Mouse (Mus musculus): ENCODE measurements around the gene Pdzd4. TPM values are rescaled to one million over a fixed set of nuclear protein-coding genes. Genes with fewer than 3 reads are reported as not detected.

Pdzd4 gene
- polyA plus RNA-seq, 1 experiment = not detected

GRCm38 (mm10) chrX:73758611-73759290, 66.0 kb downstream of the Pdzd4 start:
- peaks cover 10% of the 10 kb centered on the region for H3K4me1 ChIP-seq (ENCODE audit: control insufficient read depth, insufficient read depth, low read length)
- TF ChIP-seq POLR2A (IDR thresholded peaks at IDR 0.05; ENCODE audit: borderline replicate concordance, low read depth, low read length) = no peak
- no peak for TF ChIP-seq CTCF (IDR thresholded peaks at IDR 0.05; ENCODE audit: low read depth, low read length)
- H3K4me3 ChIP-seq (ENCODE audit: insufficient read depth, low read length) = no peak overlapping the region
- no peak overlapping the region for H3K27ac ChIP-seq (ENCODE audit: insufficient read depth, low read depth, low read length)

DNA sequence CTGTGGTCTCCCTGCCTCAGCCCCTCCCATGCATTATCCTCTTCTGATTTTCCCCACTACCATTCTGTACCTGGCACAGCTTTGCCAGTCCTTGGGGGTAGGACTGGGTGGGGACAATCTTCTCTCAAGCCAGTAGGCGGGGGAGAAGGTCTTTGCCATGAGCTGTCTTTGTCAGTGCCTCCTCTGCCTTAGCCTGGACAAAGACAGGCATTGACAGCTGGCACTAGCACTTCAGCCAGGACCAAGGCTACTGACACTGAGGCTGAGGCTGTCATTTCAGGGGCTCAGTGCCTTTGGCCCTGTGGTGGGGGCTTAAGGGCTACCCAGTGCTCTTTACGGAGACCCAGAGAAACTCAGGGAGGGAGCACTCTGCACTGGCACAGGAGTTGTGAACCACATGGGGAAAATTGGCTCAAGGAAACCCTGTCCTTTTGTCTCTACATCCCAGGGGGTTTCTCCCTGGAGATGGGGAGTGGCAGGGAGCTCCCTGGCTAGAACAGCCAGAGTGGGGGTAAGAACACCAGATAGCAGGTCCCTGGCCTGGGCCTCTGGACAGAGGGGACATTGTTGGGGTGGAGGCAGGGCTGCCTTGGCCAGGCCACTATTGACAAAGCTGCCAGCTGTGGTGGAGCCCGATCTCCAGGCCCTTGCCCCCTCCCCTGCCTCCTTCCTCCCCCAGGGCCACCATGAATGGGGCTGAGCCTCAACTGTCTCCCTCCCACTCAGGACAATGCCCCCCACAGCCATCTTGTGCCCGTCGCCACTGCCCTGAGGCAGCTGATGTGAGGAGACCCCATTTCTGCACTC, 68.2 kb downstream of the Pdzd4 start, which contains the start of gene Plxnb3:
Plxnb3 (plus strand) TSS at position 757 of the 807 bp plus-strand sequence.
- no peak within 1 kb of the TSS for H3K27ac ChIP-seq (ENCODE audit: insufficient read depth, low read depth, low read length)
- no peak for TF ChIP-seq CTCF (IDR thresholded peaks at IDR 0.05; ENCODE audit: low read depth, low read length)
- TF ChIP-seq POLR2A (IDR thresholded peaks at IDR 0.05; ENCODE audit: borderline replicate concordance, low read depth, low read length) = no peak
- H3K4me1 ChIP-seq (ENCODE audit: control insufficient read depth, insufficient read depth, low read length) = peaks cover 8% of the 10 kb centered on the region
- no peak within 1 kb of the TSS for H3K4me3 ChIP-seq (ENCODE audit: insufficient read depth, low read length)

DNA sequence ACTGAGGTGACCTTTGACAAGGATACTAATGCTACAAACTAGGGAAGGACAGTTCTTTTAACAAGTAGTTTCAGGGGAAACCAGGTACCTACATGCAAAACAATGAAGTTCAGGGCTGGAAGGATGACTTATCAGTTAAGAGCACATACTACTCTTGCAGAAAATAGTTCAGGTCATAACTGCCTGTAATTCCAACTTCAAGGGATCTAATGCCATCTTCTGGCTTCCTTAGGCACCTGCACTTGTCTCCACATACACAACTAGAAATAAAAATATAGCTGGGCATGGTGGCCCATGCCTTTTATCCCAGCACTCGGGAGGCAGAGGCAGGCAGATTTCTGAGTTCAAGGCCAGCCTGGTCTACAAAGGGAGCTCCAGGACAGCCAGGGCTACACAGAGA, 75.8 kb downstream of the Pdzd4 start:
- Histone ChIP-seq H3K4me3 (ENCODE audit: insufficient read depth, low read length) (no peak overlapping the region), H3K27ac (ENCODE audit: insufficient read depth, low read depth, low read length) (no peak overlapping the region), H3K4me1 (ENCODE audit: control insufficient read depth, insufficient read depth, low read length) (no peaks in the 10 kb centered on the region)
- TF ChIP-seq POLR2A (IDR thresholded peaks at IDR 0.05; ENCODE audit: borderline replicate concordance, low read depth, low read length) = no peak
- TF ChIP-seq CTCF (IDR thresholded peaks at IDR 0.05; ENCODE audit: low read depth, low read length) = no peak

GRCm38 (mm10) chrX:73744774-73745481, 79.8 kb downstream of the Pdzd4 start:
- H3K4me3 ChIP-seq (ENCODE audit: insufficient read depth, low read length) = no peak overlapping the region
- TF ChIP-seq POLR2A (IDR thresholded peaks at IDR 0.05; ENCODE audit: borderline replicate concordance, low read depth, low read length) (no peak), CTCF (IDR thresholded peaks at IDR 0.05; ENCODE audit: low read depth, low read length) (no peak)
- no peaks in the 10 kb centered on the region for H3K4me1 ChIP-seq (ENCODE audit: control insufficient read depth, insufficient read depth, low read length)
- H3K27ac ChIP-seq (ENCODE audit: insufficient read depth, low read depth, low read length) = no peak overlapping the region

Other genes with a start within 250 kb of the Pdzd4 start
- not detected in 2 replicates for gene Dusp9, start 185.6 kb downstream of the Pdzd4 start, polyA plus RNA-seq (2012; ENCODE audit: insufficient read depth, insufficient read length, missing spikeins)
- not detected in 2 replicates for gene Pnck, start 164.9 kb downstream of the Pdzd4 start, polyA plus RNA-seq (2012; ENCODE audit: insufficient read depth, insufficient read length, missing spikeins)
- 39.8 and 41.2 TPM in 2 replicates for gene Slc6a8, start 151.8 kb downstream of the Pdzd4 start, polyA plus RNA-seq (2012; ENCODE audit: insufficient read depth, insufficient read length, missing spikeins)
- 211 and 212 TPM in 2 replicates for gene Bcap31, start 108.8 kb downstream of the Pdzd4 start, polyA plus RNA-seq (2012; ENCODE audit: insufficient read depth, insufficient read length, missing spikeins)
- gene Abcd1, start 108.4 kb downstream of the Pdzd4 start, polyA plus RNA-seq (2012; ENCODE audit: insufficient read depth, insufficient read length, missing spikeins) = 79.6 and 89.1 TPM in 2 replicates
- 4.3 and 4.7 TPM in 2 replicates for gene Plxnb3, start 67.9 kb downstream of the Pdzd4 start, polyA plus RNA-seq (2012; ENCODE audit: insufficient read depth, insufficient read length, missing spikeins)
- 1.2 and 1.5 TPM in 2 replicates for gene Srpk3, start 50.6 kb downstream of the Pdzd4 start, polyA plus RNA-seq (2012; ENCODE audit: insufficient read depth, insufficient read length, missing spikeins)
- 123 and 136 TPM in 2 replicates for gene Idh3g, start 38.1 kb downstream of the Pdzd4 start, polyA plus RNA-seq (2012; ENCODE audit: insufficient read depth, insufficient read length, missing spikeins)
- gene Ssr4, start 37.9 kb downstream of the Pdzd4 start, polyA plus RNA-seq (2012; ENCODE audit: insufficient read depth, insufficient read length, missing spikeins) = 213 and 220 TPM in 2 replicates
- not detected in 2 replicates for gene Avpr2, start 67.1 kb upstream of the Pdzd4 start, polyA plus RNA-seq (2012; ENCODE audit: insufficient read depth, insufficient read length, missing spikeins)
- 32.0 and 36.6 TPM in 2 replicates for gene L1cam, start 71.1 kb upstream of the Pdzd4 start, polyA plus RNA-seq (2012; ENCODE audit: insufficient read depth, insufficient read length, missing spikeins)
- 102 and 106 TPM in 2 replicates for gene Arhgap4, start 96.9 kb upstream of the Pdzd4 start, polyA plus RNA-seq (2012; ENCODE audit: insufficient read depth, insufficient read length, missing spikeins)
- 29.6 and 34.5 TPM in 2 replicates for gene Naa10, start 97.0 kb upstream of the Pdzd4 start, polyA plus RNA-seq (2012; ENCODE audit: insufficient read depth, insufficient read length, missing spikeins)
- 162 and 175 TPM in 2 replicates for gene Renbp, start 105.9 kb upstream of the Pdzd4 start, polyA plus RNA-seq (2012; ENCODE audit: insufficient read depth, insufficient read length, missing spikeins)
- gene Hcfc1, start 141.4 kb upstream of the Pdzd4 start, polyA plus RNA-seq (2012; ENCODE audit: insufficient read depth, insufficient read length, missing spikeins) = 37.1 and 39.9 TPM in 2 replicates
- gene Irak1, start 198.9 kb upstream of the Pdzd4 start, polyA plus RNA-seq (2012; ENCODE audit: insufficient read depth, insufficient read length, missing spikeins) = 66.7 and 69.6 TPM in 2 replicates